Mouse (Mus musculus) left cerebral cortex, postnatal 10 days (tissue): Measurements from ENCODE around the gene Hormad2. TPM values are rescaled to one million over a fixed set of nuclear protein-coding genes. Genes with fewer than 3 reads are reported as not detected.

Experiments used
- total RNA-seq, 2 experiments: library from RNA; stranded (reverse); gene quantifications; 2 replicates each; pipeline ENCODE4 v1.2.3; 2021

The Hormad2 gene
- total RNA-seq, 2 experiments from 2014 or later, result not detected

Other genes with a start within 250 kb of the Hormad2 start
- 1 to 10 TPM; 2.1 to 5.2 TPM for gene Castor1, start 222.9 kb downstream of the Hormad2 start, total RNA-seq
- gene Osm, start 204.7 kb downstream of the Hormad2 start, total RNA-seq, result not detected
- under 1 TPM in 1 of 2 experiments, not detected in 1; 0.09 TPM for gene Lif, start 183.5 kb downstream of the Hormad2 start, total RNA-seq
- 10 to 100 TPM; 63.5 to 67.4 TPM for gene Mtmr3, start 153.8 kb upstream of the Hormad2 start, total RNA-seq
- gene Gm11032, start 179.0 kb upstream of the Hormad2 start, total RNA-seq, result not detected
- gene Ascc2, start 196.6 kb upstream of the Hormad2 start, total RNA-seq, result 10 to 100 TPM; 20.3 to 21.2 TPM